Mouse (Mus musculus): ENCODE results near the gene Rps6ka5.

The Rps6ka5 gene

GRCm38 (mm10) chr12:100594700-100595099, 132.1 kb downstream of the Rps6ka5 start:
- DNase-seq (ENCODE audit: low spot score): no peak

- no peak for DNase-seq (ENCODE audit: low spot score)
Observed at GRCm38 (mm10) chr12:100586601-100587000, 140.2 kb downstream of the Rps6ka5 start.

- no peak for DNase-seq (ENCODE audit: low spot score)
Observed at GRCm38 (mm10) chr12:100579221-100579620, 147.6 kb downstream of the Rps6ka5 start.

- DNase-seq (ENCODE audit: low spot score): peak; percentile 43
Observed at GRCm38 (mm10) chr12:100578291-100578690, 148.5 kb downstream of the Rps6ka5 start.

- DNase-seq (ENCODE audit: low spot score): peak; percentile 29
Observed at GRCm38 (mm10) chr12:100575739-100576138, 151.0 kb downstream of the Rps6ka5 start.

GRCm38 (mm10) chr12:100570522-100571072, 156.2 kb downstream of the Rps6ka5 start:
- no peak for DNase-seq (ENCODE audit: low spot score)

GRCm38 (mm10) chr12:100568831-100569230, 158.0 kb downstream of the Rps6ka5 start:
- no peak for DNase-seq (ENCODE audit: low spot score)

GRCm38 (mm10) chr12:100568105-100568504, 158.7 kb downstream of the Rps6ka5 start:
- no peak for DNase-seq (ENCODE audit: low spot score)

- DNase-seq (ENCODE audit: low spot score): no peak
Observed at GRCm38 (mm10) chr12:100567627-100568026, 159.2 kb downstream of the Rps6ka5 start.

GRCm38 (mm10) chr12:100553675-100554074, 173.1 kb downstream of the Rps6ka5 start:
- DNase-seq (ENCODE audit: low spot score): no peak

- DNase-seq (ENCODE audit: low spot score): no peak
Observed at GRCm38 (mm10) chr12:100551972-100552371, 174.8 kb downstream of the Rps6ka5 start.

- DNase-seq (ENCODE audit: low spot score): no peak
Observed at GRCm38 (mm10) chr12:100544194-100544567, 182.6 kb downstream of the Rps6ka5 start.

GRCm38 (mm10) chr12:100543437-100544193, 183.2 kb downstream of the Rps6ka5 start:
- DNase-seq (ENCODE audit: low spot score): no peak

GRCm38 (mm10) chr12:100542494-100542893, 184.3 kb downstream of the Rps6ka5 start:
- DNase-seq (ENCODE audit: low spot score): no peak

GRCm38 (mm10) chr12:100542076-100542475, 184.7 kb downstream of the Rps6ka5 start:
- DNase-seq (ENCODE audit: low spot score): no peak

- DNase-seq (ENCODE audit: low spot score): no peak
Observed at GRCm38 (mm10) chr12:100539158-100539714, 187.5 kb downstream of the Rps6ka5 start.

GRCm38 (mm10) chr12:100538445-100539157, 188.2 kb downstream of the Rps6ka5 start:
- DNase-seq (ENCODE audit: low spot score): no peak

- no peak for DNase-seq (ENCODE audit: low spot score)
Observed at GRCm38 (mm10) chr12:100537091-100537490, 189.7 kb downstream of the Rps6ka5 start.

GRCm38 (mm10) chr12:100535028-100535427, 191.8 kb downstream of the Rps6ka5 start:
- DNase-seq (ENCODE audit: low spot score): no peak

GRCm38 (mm10) chr12:100534028-100534427, 192.8 kb downstream of the Rps6ka5 start:
- no peak for DNase-seq (ENCODE audit: low spot score)

- no peak for DNase-seq (ENCODE audit: low spot score)
Observed at GRCm38 (mm10) chr12:100533209-100533608, 193.6 kb downstream of the Rps6ka5 start.

GRCm38 (mm10) chr12:100531740-100532139, 195.0 kb downstream of the Rps6ka5 start:
- DNase-seq (ENCODE audit: low spot score): no peak

- no peak for DNase-seq (ENCODE audit: low spot score)
Observed at GRCm38 (mm10) chr12:100530871-100531270, 195.9 kb downstream of the Rps6ka5 start.

Measured in MN1 (cell line).